Mouse (Mus musculus): Measurements from ENCODE around the gene Acot1.

- TF ChIP-seq CTCF (IDR thresholded peaks at IDR 0.05; ENCODE audit: low read depth, low read length) (no peak), POLR2A (IDR thresholded peaks at IDR 0.05; ENCODE audit: insufficient read depth, low read length) (no peak), EP300 (IDR thresholded peaks at IDR 0.05; ENCODE audit: insufficient read depth, low read depth, low read length) (no peak)
Observed at GRCm38 (mm10) chr12:84025888-84026287, 16.6 kb downstream of the Acot1 start.
